Mouse (Mus musculus) megakaryocyte, adult 5-6 weeks (primary cell): Measurements from ENCODE around the gene Itpka. TPM values are rescaled to one million over a fixed set of nuclear protein-coding genes. Genes with fewer than 3 reads are reported as not detected.

Source experiments
- total RNA-seq, 2 experiments: library from RNA; stranded (forward) in 1 of 2; stranded (reverse) in 1 of 2; fragments of 153-499, 151-499 nt in 1 of 2; fragments of 221-1000, 200-1000 nt in 1 of 2; gene quantifications; 2 replicates each; pipeline versions ENCODE4 v1.2.3 to v1.2.4; 2015 to 2017

Itpka gene
- total RNA-seq, 2 experiments from 2014 or later = 0.07 to 0.37 TPM

Other genes starting within 250 kb of the Itpka start
- 0.48 TPM in 1 of 2 replicates, not detected in the other for gene Exd1, start 194.7 kb upstream of the Itpka start, total RNA-seq (2015)
- 0.04 TPM in 1 of 2 replicates, not detected in the other for gene Exd1, start 194.7 kb upstream of the Itpka start, total RNA-seq (2017)
- 90.6 and 99.8 TPM in 2 replicates for gene Chp1, start 194.6 kb upstream of the Itpka start, total RNA-seq (2015)
- gene Chp1, start 194.6 kb upstream of the Itpka start, total RNA-seq (2017) = 94.3 and 133 TPM in 2 replicates
- gene Nusap1, start 124.0 kb upstream of the Itpka start, total RNA-seq (2015) = 144 and 159 TPM in 2 replicates
- 156 and 168 TPM in 2 replicates for gene Nusap1, start 124.0 kb upstream of the Itpka start, total RNA-seq (2017)
- gene Oip5, start 123.9 kb upstream of the Itpka start, total RNA-seq (2015) = 17.7 and 20.5 TPM in 2 replicates
- gene Oip5, start 123.9 kb upstream of the Itpka start, total RNA-seq (2017) = 15.3 and 17.2 TPM in 2 replicates
- gene Ndufaf1, start 79.5 kb upstream of the Itpka start, total RNA-seq (2015) = 15.8 and 16.4 TPM in 2 replicates
- 8.8 and 13.0 TPM in 2 replicates for gene Ndufaf1, start 79.5 kb upstream of the Itpka start, total RNA-seq (2017)
- 29.7 and 32.6 TPM in 2 replicates for gene Rtf1, start 67.3 kb upstream of the Itpka start, total RNA-seq (2015)
- 26.7 and 27.0 TPM in 2 replicates for gene Rtf1, start 67.3 kb upstream of the Itpka start, total RNA-seq (2017)
- not detected in 2 replicates for gene Ltk, start 18.1 kb downstream of the Itpka start, total RNA-seq (2015)
- gene Ltk, start 18.1 kb downstream of the Itpka start, total RNA-seq (2017) = not detected in 2 replicates
- 2.9 and 3.9 TPM in 2 replicates for gene Rpap1, start 45.2 kb downstream of the Itpka start, total RNA-seq (2015)
- 5.0 and 6.4 TPM in 2 replicates for gene Rpap1, start 45.2 kb downstream of the Itpka start, total RNA-seq (2017)
- gene Tyro3, start 55.4 kb downstream of the Itpka start, total RNA-seq (2015) = not detected in 2 replicates
- gene Tyro3, start 55.4 kb downstream of the Itpka start, total RNA-seq (2017) = 0.33 TPM in 1 of 2 replicates, not detected in the other
- 36.3 and 44.5 TPM in 2 replicates for gene Mga, start 154.9 kb downstream of the Itpka start, total RNA-seq (2015)
- gene Mga, start 154.9 kb downstream of the Itpka start, total RNA-seq (2017) = 23.2 and 29.4 TPM in 2 replicates
- 2.1 and 3.3 TPM in 2 replicates for gene Mapkbp1, start 230.4 kb downstream of the Itpka start, total RNA-seq (2015)
- 2.6 and 2.8 TPM in 2 replicates for gene Mapkbp1, start 230.4 kb downstream of the Itpka start, total RNA-seq (2017)